Mouse (Mus musculus) midbrain, embryonic 15.5 days (tissue): ENCODE results near the gene Pdxdc1. TPM values are rescaled to one million over a fixed set of nuclear protein-coding genes. Genes with fewer than 3 reads are reported as not detected.
"Not testable (repeated sequence)": the region's sequence is repeated elsewhere in the genome, so short reads cannot be mapped to it uniquely, and the experiment has no call there.

Source experiments
- ATAC-seq: fragments of 200-750 bp; cut with Nextera tagmentation; replicated peaks from 2 replicates; pipeline ENCODE4 v1.8.0; 2017; ENCODE audit warnings: moderate TSS enrichment
- H3K27ac ChIP-seq: fragments of 300-500 bp; sonication (generic); 2 replicates; pipeline ENCODE4 v1.5.1; 2015; ENCODE audit warnings: mild to moderate bottlenecking, inconsistent platforms
- H3K27me3 ChIP-seq: fragments of 300-500 bp; sonication (generic); replicated peaks from 2 replicates; pipeline ENCODE4 v1.6.1; 2015; ENCODE audit warnings: inconsistent platforms
- H3K36me3 ChIP-seq: fragments of 300-500 bp; sonication (generic); replicated peaks from 2 replicates; pipeline ENCODE4 v1.6.1; 2015; ENCODE audit warnings: inconsistent platforms
- H3K4me1 ChIP-seq: fragments of 300-500 bp; sonication (generic); 2 replicates; pipeline ENCODE4 v1.6.1; 2015; ENCODE audit warnings: inconsistent platforms
- H3K4me2 ChIP-seq: fragments of 300-500 bp; sonication (generic); 2 replicates; pipeline ENCODE4 v1.6.1; 2015; ENCODE audit warnings: inconsistent platforms, mild to moderate bottlenecking, moderate library complexity
- H3K4me3 ChIP-seq: fragments of 300-500 bp; sonication (generic); 2 replicates; pipeline ENCODE4 v1.5.1; 2015; ENCODE audit warnings: mild to moderate bottlenecking, inconsistent platforms
- H3K9ac ChIP-seq: fragments of 300-500 bp; sonication (generic); 2 replicates; pipeline ENCODE4 v1.6.1; 2015; ENCODE audit warnings: mild to moderate bottlenecking, inconsistent platforms
- H3K9me3 ChIP-seq: fragments of 300-500 bp; sonication (generic); 2 replicates; pipeline ENCODE4 v1.6.1; 2016; ENCODE audit warnings: inconsistent platforms
- WGBS: fragments of 180-500 bp; shearing (Covaris S2); methylation state at CpG from one replicate; pipeline ENCODE4 v1.1.7; 2015; ENCODE audit warnings: mixed read lengths; 5-methylcytosine and 5-hydroxymethylcytosine counted together
- polyA plus RNA-seq: library from polyadenylated mRNA; unstranded; fragments of >200 nt; fragmentation: Nextera tagmentation; extraction: Ambion mirVana; gene quantifications from 2 replicates; pipeline ENCODE4 v1.2.1, GENCODE M21; 2015

Pdxdc1 gene
- polyA plus RNA-seq, 1 experiment from 2014 or later: 79.8 TPM

- H3K36me3 ChIP-seq: peaks cover 5% of the 10 kb centered on the region; the same call in 1 of the 2 replicates
- ATAC-seq: peak; percentile 81; the same call in 1 of the 2 replicates
- H3K4me3 ChIP-seq: peak overlapping the region; percentile 16
- H3K9ac ChIP-seq: no peak overlapping the region
- peak overlapping the region; percentile 38 for H3K4me2 ChIP-seq
- H3K27me3 ChIP-seq: no peaks in the 10 kb centered on the region
- 5% methylated on average over 42 of the region's 42 CpGs for WGBS
- H3K27ac ChIP-seq: 0 out of 2 replicates have a peak overlapping the region, but pooled peaks have one; percentile 20
- H3K9me3 ChIP-seq: no peaks in the 10 kb centered on the region
- H3K4me1 ChIP-seq: no peaks in the 10 kb centered on the region
Observed at GRCm38 (mm10) chr16:13867910-13868514, 34.9 kb downstream of the Pdxdc1 start.

GRCm38 (mm10) chr16:13867406-13867805 is 35.5 kb downstream of the Pdxdc1 start:
- ATAC-seq: peak; percentile 60; the same call in 1 of the 2 replicates
- 15% methylated on average over 5 of the region's 5 CpGs for WGBS
- not testable (repeated sequence) for H3K4me2 ChIP-seq, H3K4me1 ChIP-seq, H3K27ac ChIP-seq, H3K27me3 ChIP-seq, H3K9ac ChIP-seq, H3K36me3 ChIP-seq, H3K9me3 ChIP-seq, H3K4me3 ChIP-seq

GRCm38 (mm10) chr16:13866616-13867015 is 36.3 kb downstream of the Pdxdc1 start:
- WGBS: 84% methylated on average over 5 of the region's 5 CpGs
- no peak for ATAC-seq
- Histone ChIP-seq H3K9me3 (no peaks in the 10 kb centered on the region), H3K36me3 (peaks cover 9% of the 10 kb centered on the region; the same call in 1 of the 2 replicates), H3K4me1 (no peaks in the 10 kb centered on the region), H3K9ac (no peak overlapping the region), H3K4me2 (no peak overlapping the region), H3K27ac (no peak overlapping the region), H3K27me3 (no peaks in the 10 kb centered on the region), H3K4me3 (no peak overlapping the region)

GRCm38 (mm10) chr16:13866076-13866475 is 36.9 kb downstream of the Pdxdc1 start:
- Histone ChIP-seq H3K9ac (no peak overlapping the region), H3K9me3 (no peaks in the 10 kb centered on the region), H3K36me3 (peaks cover 9% of the 10 kb centered on the region; the same call in 1 of the 2 replicates), H3K4me2 (no peak overlapping the region), H3K4me3 (no peak overlapping the region), H3K27me3 (no peaks in the 10 kb centered on the region), H3K4me1 (no peaks in the 10 kb centered on the region), H3K27ac (no peak overlapping the region)
- 93% methylated on average over 4 of the region's 4 CpGs for WGBS
- no peak for ATAC-seq

GRCm38 (mm10) chr16:13853886-13854285 is 49.0 kb downstream of the Pdxdc1 start:
- ATAC-seq: no peak
- no peak overlapping the region for H3K4me2 ChIP-seq
- peaks cover 25% of the 10 kb centered on the region; the same call in 1 of the 2 replicates for H3K36me3 ChIP-seq
- no peak overlapping the region for H3K27ac ChIP-seq
- 94% methylated on average over 4 of the region's 4 CpGs for WGBS
- H3K4me3 ChIP-seq: no peak overlapping the region
- no peak overlapping the region for H3K9ac ChIP-seq
- H3K4me1 ChIP-seq: no peaks in the 10 kb centered on the region
- H3K27me3 ChIP-seq: no peaks in the 10 kb centered on the region
- H3K9me3 ChIP-seq: no peaks in the 10 kb centered on the region

GRCm38 (mm10) chr16:13851446-13851845 is 51.5 kb downstream of the Pdxdc1 start:
- Histone ChIP-seq H3K4me3 (no peak overlapping the region), H3K27ac (no peak overlapping the region), H3K36me3 (peaks cover 25% of the 10 kb centered on the region; the same call in 1 of the 2 replicates), H3K27me3 (no peaks in the 10 kb centered on the region), H3K4me2 (no peak overlapping the region), H3K9me3 (no peaks in the 10 kb centered on the region), H3K9ac (no peak overlapping the region), H3K4me1 (no peaks in the 10 kb centered on the region)
- ATAC-seq: no peak
- WGBS: 96% methylated on average over 4 of the region's 4 CpGs

- Histone ChIP-seq H3K4me1 (no peaks in the 10 kb centered on the region), H3K27ac (no peak overlapping the region), H3K36me3 (peaks cover 18% of the 10 kb centered on the region; the same call in 1 of the 2 replicates), H3K4me3 (no peak overlapping the region), H3K27me3 (no peaks in the 10 kb centered on the region), H3K4me2 (no peak overlapping the region), H3K9me3 (no peaks in the 10 kb centered on the region), H3K9ac (no peak overlapping the region)
- no peak for ATAC-seq
- 85% methylated on average over 2 of the region's 2 CpGs for WGBS
Observed at GRCm38 (mm10) chr16:13848310-13848709, 54.6 kb downstream of the Pdxdc1 start.

- no peaks in the 10 kb centered on the region for H3K9me3 ChIP-seq
- H3K4me2 ChIP-seq: no peak overlapping the region
- no peak for ATAC-seq
- H3K27ac ChIP-seq: no peak overlapping the region
- H3K27me3 ChIP-seq: no peaks in the 10 kb centered on the region
- H3K9ac ChIP-seq: no peak overlapping the region
- peaks cover 19% of the 10 kb centered on the region; the same call in 1 of the 2 replicates for H3K36me3 ChIP-seq
- H3K4me3 ChIP-seq: no peak overlapping the region
- 85% methylated on average over 1 of the region's 1 CpGs for WGBS
- H3K4me1 ChIP-seq: no peaks in the 10 kb centered on the region
Observed at GRCm38 (mm10) chr16:13846675-13847074, 56.3 kb downstream of the Pdxdc1 start.

- Histone ChIP-seq H3K36me3 (peaks cover 19% of the 10 kb centered on the region; the same call in 1 of the 2 replicates), H3K4me2 (no peak overlapping the region), H3K9ac (no peak overlapping the region), H3K27me3 (no peaks in the 10 kb centered on the region), H3K9me3 (no peaks in the 10 kb centered on the region), H3K27ac (no peak overlapping the region), H3K4me3 (no peak overlapping the region), H3K4me1 (no peaks in the 10 kb centered on the region)
- no peak for ATAC-seq
- WGBS: 97% methylated on average over 5 of the region's 5 CpGs
Observed at GRCm38 (mm10) chr16:13845031-13845430, 57.9 kb downstream of the Pdxdc1 start.

- WGBS: 97% methylated on average over 3 of the region's 3 CpGs
Observed at GRCm38 (mm10) chr16:13840956-13841355, 62.0 kb downstream of the Pdxdc1 start.

GRCm38 (mm10) chr16:13840056-13840455 is 62.9 kb downstream of the Pdxdc1 start:
- peaks cover 49% of the 10 kb centered on the region for H3K36me3 ChIP-seq
- no peaks in the 10 kb centered on the region for H3K9me3 ChIP-seq
- H3K4me1 ChIP-seq: no peaks in the 10 kb centered on the region
- WGBS: 93% methylated on average over 7 of the region's 7 CpGs
- H3K4me3 ChIP-seq: no peak overlapping the region
- no peak overlapping the region for H3K9ac ChIP-seq
- H3K27ac ChIP-seq: no peak overlapping the region
- H3K27me3 ChIP-seq: no peaks in the 10 kb centered on the region
- H3K4me2 ChIP-seq: no peak overlapping the region
- no peak for ATAC-seq

More at GRCm38 (mm10) chr16:13840956-13841355, 62.0 kb downstream of the Pdxdc1 start:
- Histone ChIP-seq H3K9ac (no peak overlapping the region), H3K4me3 (no peak overlapping the region), H3K4me2 (no peak overlapping the region), H3K27me3 (no peaks in the 10 kb centered on the region), H3K36me3 (peaks cover 44% of the 10 kb centered on the region; the same call in 1 of the 2 replicates), H3K9me3 (no peaks in the 10 kb centered on the region), H3K27ac (no peak overlapping the region), H3K4me1 (no peaks in the 10 kb centered on the region)
- no peak for ATAC-seq

- peaks cover 77% of the 10 kb centered on the region for H3K36me3 ChIP-seq
- no peaks in the 10 kb centered on the region for H3K27me3 ChIP-seq
- no peak overlapping the region for H3K27ac ChIP-seq
- no peak for ATAC-seq
- no peaks in the 10 kb centered on the region for H3K9me3 ChIP-seq
- 93% methylated on average over 5 of the region's 5 CpGs for WGBS
- no peak overlapping the region for H3K4me3 ChIP-seq
- no peaks in the 10 kb centered on the region for H3K4me1 ChIP-seq
- H3K9ac ChIP-seq: no peak overlapping the region
- no peak overlapping the region for H3K4me2 ChIP-seq
Observed at GRCm38 (mm10) chr16:13834382-13834781, 68.5 kb downstream of the Pdxdc1 start.

GRCm38 (mm10) chr16:13831606-13832005 is 71.3 kb downstream of the Pdxdc1 start:
- H3K36me3 ChIP-seq: peaks cover 81% of the 10 kb centered on the region
- no peaks in the 10 kb centered on the region for H3K27me3 ChIP-seq

More at GRCm38 (mm10) chr16:13831606-13832005, 71.3 kb downstream of the Pdxdc1 start:
- Histone ChIP-seq H3K9me3 (no peaks in the 10 kb centered on the region), H3K4me1 (no peaks in the 10 kb centered on the region), H3K4me2 (no peak overlapping the region), H3K9ac (no peak overlapping the region), H3K27ac (no peak overlapping the region), H3K4me3 (no peak overlapping the region)
- ATAC-seq: no peak
- WGBS: 89% methylated on average over 5 of the region's 5 CpGs
